Mouse (Mus musculus) ovary, postnatal 14 days (tissue): ENCODE results near the gene Cep68.
A peak's percentile ranks its signal among the peaks of the same experiment; 100 is the strongest.

Source experiments
- DNase-seq: peaks from one replicate; pipeline ENCODE4 v3.0.0; 2022; ENCODE audit warnings: low spot score

Cep68 gene

DNA sequence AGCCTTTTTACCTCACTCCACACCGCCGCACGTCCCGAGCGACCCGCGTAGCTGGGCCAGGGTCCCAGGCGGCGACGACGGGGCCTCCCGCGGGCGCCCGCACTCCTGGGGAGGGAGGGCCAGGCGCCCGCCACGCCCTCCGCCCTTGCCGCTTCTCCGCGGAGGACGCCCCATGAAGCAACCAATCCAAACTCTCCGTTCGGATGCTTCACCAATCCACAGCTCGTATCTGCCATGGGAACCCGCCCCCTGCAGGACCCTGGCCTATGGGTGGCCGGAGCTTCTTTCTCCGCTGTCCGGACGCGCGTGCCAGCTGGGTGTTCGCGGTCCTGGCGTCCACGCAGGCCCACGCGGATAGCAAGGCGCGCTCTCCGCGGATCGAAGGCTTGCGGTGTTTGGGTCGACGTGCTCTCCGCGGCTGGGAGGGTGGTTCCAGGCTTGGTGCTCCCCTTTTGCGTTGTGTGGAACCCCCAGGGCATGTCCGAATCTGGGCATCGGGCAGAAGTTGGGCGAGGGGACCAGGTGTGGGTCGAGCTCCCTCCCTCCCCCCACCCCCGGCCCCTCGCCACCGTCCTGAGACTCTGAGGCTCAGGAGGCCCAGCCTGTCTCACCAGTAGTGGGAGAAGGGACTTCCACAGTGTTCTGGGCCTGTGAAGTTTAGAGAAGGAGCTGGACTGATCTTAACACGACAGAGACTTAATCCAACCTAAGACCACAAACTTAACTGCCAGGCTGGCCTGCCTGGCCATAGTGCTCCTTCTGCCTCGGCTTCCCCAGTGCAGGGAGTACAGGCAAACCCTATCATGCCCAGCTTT, at the start of gene Cep68:
Gene Cep68, minus strand, starts transcription at position 134 of the 815 bp plus-strand sequence.
- DNase-seq, result peak; percentile 89

DNA sequence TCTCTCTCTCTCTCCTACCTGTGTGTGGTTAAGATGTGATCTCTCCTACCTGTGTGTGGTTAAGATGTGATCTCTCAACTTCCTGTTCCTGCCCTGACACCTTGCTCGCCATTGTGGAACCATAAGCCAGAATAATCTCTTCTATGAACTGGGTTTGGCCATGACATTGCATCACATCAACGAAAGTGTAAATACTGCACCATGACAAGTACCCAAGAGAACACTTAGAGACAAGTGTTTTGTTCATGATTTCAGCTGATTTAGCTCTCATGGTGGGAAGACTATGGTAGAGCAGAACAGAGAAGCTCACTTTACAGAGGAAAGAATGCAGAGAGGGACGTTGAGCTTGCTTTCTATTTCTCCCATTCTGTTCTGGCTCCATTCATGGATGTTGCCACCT, 35.2 kb upstream of the Cep68 start:
- no peak for DNase-seq

DNA sequence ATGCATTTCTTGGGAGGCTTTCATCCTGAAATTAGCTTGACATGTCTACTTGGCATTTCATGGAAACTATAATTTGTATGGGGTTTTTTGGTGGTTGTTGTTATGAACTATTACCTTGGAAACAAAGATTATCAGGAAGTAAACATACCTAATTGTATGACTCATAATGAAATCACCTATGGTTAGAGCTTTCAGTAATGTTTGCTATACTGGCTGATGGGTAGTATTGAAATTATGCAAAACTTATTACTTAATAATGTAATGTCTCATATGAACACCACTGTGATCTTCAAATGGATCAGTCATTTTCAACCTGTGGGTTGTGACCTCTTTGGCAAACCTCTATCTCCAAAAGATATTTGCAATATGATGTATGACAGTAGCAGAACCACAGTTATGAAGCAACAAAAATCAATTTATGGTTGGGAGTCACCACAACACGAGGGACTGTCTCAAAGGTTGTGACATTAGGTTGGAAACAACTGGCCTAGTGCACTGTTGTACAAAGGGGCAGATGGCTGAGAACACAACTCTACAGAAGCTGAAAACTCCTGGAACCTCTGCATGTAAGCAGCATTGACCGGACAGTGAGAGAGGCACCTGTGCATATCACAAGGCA, 33.5 kb upstream of the Cep68 start:
- no peak for DNase-seq

DNA sequence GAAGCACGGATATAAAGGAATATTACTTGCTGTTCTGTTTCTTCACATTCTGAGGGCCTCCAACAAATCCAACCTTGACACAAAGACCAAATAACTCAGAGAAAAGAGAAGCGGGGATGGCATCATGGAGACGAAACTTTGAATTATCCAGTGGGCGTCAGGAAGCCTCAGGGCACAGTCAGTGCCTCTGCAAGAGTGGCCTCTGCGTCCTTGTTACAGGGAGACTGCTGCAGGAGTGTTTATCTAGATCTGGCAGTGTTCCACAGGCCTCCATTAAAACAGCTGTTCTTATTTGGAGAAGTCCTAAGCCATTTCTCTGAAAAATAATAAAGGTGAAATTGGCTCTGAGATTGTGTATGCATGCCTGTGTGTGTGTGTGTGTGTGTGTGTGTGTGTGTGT, 31.8 kb upstream of the Cep68 start:
- no peak for DNase-seq

DNA sequence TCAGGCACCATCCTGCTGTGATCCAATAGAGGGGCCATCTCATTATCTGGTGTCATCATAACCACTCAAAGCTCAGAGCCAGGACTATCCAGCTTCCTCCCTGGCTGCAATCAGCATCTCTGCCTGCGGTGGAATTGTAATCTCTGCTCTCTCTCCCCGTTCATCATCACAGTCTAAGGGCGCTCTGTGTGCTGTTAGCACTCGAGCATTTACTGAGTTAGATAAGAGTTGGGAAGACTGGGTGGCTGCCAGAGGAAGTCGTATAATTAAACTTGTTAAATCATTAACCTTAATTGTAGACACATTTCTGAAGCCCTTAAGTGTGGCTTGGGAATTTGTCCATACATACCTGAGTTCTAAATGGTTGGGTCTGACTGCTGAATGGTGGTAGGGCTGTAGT, 29.5 kb upstream of the Cep68 start:
- no peak for DNase-seq

DNA sequence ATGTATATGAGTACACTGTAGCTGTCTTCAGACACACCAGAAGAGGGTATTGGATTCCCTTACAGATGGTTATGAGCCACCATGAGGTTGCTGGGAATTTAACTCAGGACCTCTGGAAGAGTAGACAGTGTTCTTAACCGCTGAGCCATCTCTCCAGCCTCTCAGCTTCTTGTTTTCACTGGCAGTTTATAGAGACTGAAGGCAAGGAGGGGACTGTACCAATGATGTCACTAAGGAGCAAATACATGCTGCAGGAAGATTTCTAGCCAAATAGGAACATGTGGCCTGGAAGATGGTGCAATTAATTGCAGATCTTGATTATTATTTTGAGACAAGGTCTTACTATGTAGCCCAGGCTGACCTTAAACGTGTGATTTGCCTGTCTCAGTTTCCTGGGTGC, 27.9 kb upstream of the Cep68 start:
- DNase-seq, result no peak

DNA sequence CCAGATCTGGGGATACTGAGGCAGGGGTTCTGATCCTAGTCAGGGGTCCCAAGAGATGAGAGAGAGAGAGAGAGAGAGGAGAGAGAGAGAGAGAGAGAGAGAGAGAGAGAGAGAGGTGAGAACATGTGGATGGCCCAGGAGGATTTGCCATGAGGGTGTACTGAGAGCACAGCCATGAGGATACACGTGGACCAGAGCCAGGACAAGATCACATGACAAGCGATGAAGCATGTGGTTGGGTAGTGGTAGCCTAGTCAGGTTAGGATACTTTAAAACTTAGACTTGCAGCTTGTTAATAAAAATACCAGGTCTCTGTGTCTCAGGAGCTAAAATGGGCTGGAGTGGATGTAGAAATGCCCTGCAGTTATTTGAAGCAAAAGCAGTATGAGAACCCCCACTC, 26.7 kb upstream of the Cep68 start:
- DNase-seq, result no peak

DNA sequence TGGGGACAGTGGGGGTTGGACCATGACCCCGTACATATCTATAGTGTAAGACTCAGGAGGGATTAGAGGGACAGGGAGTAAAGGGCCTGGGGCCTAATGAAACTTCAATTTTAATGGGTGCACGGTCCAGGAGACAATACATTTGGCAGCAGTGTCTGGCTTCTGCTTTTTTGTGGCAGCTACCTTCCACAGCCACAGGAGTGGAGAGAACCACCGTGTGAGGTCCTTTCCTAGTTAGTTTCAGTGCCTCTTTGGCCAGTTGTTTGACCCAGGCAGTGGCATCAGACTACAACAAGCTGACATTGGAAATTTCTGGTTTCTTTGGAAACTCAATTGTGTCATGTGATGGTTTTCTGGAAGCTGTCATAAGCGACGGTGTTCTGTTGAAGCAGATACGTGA, 20.7 kb upstream of the Cep68 start:
- DNase-seq, result no peak

DNA sequence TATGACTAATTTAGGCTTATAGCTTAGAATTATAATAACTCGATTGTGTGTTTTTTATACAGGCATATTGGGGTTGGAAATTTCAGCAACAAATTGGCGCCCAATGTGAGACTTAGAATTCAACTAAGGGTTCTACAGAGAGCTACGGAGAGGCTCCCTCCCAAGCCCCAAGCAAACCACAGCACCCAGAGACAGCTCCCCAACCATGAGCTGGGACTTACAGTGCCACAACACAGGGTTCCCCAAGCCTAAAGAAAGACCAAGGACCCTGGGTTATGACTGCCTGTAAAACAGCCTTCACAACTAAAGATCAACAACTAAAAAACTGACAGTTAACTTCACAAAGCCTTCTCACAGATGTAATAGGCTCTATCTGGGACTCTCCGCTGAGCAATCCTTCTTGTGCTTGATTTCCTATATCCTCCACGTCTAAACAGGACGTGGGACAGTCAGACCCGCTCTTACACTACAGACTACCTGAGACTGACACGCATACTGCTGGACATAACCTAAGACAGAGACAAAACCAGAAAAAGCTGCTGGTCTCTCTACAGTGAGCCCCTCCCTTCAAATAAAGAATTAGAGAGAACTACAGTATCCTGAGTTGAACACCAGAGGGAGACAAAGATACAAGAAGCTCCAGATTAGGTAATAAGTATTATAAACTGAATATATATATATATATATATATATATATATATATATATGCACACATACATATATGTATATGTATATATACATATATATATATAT, 13.6 kb upstream of the Cep68 start:
- no peak for DNase-seq

DNA sequence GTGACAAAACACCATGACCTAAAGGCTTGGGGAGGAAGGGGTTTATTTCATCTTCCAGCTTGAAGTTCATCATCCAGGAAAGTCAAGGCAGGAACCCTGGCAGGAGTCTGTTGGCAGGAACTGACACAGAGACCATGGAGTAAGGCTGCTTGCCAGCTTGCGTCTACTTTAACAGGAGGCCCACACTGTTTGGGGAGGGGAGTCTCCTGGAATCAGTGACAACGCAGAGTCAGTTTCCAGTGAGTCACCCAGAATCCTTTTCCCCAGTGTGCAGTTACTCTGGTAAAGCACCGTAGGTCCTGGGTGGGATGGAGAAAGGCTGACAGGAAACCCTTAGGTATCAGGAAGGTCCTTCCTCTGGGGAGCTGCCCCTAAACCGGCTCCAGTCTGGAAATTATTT, 5.6 kb upstream of the Cep68 start:
- DNase-seq, result no peak

DNA sequence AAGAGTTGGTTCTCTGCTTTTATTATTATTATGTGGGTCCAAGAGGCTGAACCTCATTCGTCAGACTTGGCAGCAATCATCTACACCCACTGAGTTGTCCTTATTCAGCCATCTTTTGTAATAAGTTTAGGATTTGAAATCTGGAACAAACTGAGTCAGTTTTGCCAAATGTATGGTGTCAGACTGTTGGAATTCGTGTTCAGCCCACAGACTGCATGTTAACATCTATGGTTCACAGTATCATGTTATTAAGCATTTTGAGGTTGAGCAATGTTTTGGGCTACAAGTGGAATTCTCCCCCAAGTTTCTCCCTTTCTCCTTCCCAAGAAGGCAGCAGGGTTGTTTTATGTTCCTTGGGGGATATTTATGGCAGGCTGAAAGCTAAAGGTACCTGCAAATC, 3.9 kb upstream of the Cep68 start:
- DNase-seq, result no peak

DNA sequence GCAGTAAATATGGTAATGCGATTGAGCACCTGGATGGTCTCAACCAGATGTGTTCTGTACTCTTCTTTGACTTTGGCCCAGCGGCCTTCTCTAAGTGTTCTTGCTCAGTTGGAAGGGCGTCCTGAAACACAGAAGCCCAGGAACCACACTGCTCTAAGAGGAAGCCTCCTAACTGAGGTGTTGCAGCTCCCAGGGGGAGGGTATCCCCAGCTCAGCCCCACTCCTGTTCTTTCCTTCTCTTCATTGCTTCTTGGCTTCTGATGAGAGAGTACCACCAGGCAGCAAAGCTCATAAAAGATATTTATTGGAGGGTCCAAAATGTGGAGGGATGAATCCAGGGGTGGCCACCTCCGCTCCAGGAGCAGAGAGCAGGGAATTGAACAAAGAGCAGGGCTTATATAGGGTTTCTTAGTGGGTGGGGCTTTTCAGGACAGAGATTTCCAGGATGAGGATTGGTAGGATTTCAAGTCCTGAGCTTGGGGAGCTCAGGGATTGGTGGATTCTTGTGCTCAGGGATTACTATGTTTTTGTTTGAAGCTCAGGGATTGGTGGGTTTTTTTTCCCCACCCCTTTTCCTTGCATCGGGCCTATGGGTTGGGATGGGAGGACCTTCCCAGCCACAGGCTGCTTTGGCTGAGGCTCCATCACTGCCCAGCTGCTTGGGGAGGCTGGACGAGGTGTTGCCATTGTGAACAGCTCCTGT, 1.4 kb upstream of the Cep68 start:
- DNase-seq, result no peak

DNA sequence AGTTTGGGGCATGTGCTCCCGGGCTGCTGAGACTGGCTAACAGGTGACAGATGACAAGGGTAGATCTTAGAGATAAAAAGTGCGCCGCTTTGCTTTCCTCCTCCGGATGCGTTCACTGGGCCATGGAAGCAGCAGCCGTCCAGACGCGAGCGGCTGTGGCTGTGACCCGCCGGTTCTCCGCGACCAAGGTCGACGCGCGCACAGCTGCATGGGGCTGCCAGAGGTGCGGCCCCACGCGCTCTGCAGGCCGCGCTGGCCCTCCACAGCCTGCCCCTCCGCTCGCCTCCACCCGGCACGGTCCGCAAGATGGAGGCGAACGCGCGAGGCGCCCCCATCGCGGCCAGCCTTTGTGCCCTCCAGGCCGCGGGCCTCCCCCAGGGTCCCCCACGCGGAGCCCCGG, 389 bp downstream of the Cep68 start:
- peak; percentile 27 for DNase-seq

DNA sequence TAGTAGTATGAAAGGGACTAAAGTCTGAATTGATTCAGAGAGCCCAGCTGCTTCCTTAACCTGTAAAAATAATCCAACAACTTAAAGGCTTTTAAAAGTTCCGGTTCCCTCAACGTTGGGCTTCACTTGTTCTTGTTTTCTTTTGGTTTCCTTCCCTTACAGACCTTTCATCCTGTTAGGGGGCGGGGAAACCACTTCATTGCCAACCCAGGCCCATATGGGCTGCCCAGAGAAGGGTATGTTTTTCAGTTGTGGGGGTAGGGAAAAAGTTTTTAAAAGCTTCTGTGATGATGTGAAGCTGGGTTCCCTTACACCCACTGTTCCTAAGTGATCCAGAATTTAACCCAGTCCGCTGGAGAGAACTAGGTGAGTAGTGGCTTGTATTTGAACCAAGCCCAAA, 952 bp downstream of the Cep68 start:
- no peak for DNase-seq

DNA sequence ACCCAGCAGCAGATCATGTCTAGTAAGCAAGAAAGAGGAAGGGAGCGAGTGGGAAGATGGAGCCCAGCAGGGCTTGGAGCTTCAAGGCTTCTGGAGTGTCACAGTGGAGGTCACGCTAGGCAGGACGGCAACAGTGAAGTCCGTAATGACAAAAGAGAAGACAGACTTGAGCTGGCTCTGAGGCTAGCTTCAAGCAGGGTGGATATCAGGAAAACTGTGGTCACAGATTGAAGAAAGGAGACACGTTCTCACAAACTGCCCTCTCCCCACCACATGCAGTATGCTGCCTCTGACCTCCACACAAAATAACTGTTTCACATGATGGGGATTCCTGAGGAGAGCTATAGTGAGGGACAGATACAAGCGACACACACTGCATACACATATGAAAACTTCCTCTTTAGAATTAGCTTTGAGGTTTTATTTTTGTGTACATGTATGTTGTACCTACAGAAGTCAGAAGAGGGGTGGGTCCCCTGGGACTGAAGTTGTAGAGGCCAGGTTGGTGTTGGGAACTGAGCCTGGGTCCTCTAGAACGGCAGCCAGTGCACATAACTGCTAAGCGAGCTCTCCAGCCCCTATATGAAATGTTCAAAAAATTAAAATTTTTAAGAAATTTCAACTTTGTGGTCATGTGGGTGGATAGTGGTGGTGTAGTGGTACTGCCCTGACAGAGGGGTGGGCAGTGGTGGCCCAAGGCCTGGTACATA, 1.9 kb downstream of the Cep68 start:
- no peak for DNase-seq

DNA sequence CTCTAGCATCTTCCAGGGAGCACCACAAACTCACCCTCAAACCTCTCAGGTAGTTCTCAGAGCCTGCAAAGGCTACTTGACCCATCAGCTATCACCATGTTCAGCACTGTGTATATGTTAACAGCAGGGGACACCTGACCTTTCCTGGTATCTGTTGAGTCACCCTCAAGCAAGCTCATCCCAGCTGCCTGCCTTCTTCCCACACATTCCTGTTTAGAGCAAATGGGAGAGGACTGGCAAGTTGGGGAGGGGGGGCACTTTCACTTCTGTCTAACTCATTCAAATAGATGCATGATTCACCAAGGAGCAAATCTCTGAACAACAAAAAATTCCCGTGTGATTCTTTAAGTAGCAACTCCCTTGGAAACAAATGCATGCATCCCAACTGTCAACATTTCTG, 2.6 kb downstream of the Cep68 start:
- no peak for DNase-seq

DNA sequence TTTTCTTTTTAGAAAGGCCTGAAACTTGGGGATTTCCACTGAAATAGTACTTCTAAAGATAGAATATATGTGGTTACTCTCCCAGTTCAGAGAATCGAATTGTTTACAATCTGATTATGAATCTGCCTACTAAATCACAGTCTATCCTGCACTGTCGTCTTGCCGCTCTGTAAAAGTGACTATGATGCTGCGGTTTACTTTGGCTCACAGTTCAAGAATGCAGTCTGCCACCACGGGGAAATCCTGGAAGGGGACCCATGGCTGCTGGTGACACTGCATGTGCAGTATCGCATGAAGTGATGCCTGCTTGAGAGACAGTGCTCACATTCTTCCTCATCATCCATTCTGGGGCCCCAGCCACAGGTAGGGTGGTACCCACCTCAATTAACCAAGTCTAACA, 3.9 kb downstream of the Cep68 start:
- no peak for DNase-seq

DNA sequence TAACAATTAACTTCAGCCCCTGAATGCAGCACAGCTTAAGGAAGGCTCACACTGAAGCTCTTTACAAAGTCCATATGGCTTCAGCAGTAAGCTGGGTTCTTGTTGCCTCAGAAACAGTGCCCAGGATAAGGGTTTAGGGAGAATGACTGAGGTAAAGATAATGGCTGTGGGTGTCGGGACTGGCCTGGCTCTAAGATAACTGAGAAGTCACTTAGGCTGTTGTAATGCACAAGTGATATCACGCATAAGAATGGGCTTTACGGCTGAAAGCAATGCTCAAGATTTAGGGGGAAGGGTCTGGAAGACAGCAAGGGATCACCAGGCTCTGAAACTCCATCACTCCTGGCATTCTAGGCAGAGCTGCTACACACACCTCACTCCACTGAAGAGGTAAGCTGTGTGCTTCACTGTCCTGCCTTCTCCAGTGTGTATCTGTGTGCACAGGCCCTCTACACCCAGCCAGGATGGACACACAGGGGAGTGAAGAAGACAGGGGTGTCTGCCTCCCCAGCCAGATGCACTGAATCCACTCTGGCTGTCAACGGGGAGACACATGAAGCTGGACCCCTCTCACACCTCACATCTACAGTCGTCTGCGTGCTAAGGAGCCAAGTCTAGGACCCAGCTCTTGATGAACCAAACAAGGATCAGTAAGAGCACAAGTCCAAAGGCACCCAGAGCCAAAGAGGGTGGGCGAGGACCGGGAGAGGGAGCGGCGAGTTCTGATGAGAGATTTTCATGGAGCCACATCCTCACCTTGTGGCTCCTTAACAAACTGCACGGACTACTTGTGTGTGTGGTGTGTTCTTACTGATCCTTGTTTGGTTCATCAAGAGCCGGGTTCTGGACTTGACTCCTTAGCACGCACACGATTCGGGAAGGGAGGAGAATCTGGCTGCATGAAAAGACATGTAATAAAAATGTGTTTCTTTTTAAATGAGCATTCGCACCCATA, 4.6 kb downstream of the Cep68 start:
- no peak for DNase-seq

DNA sequence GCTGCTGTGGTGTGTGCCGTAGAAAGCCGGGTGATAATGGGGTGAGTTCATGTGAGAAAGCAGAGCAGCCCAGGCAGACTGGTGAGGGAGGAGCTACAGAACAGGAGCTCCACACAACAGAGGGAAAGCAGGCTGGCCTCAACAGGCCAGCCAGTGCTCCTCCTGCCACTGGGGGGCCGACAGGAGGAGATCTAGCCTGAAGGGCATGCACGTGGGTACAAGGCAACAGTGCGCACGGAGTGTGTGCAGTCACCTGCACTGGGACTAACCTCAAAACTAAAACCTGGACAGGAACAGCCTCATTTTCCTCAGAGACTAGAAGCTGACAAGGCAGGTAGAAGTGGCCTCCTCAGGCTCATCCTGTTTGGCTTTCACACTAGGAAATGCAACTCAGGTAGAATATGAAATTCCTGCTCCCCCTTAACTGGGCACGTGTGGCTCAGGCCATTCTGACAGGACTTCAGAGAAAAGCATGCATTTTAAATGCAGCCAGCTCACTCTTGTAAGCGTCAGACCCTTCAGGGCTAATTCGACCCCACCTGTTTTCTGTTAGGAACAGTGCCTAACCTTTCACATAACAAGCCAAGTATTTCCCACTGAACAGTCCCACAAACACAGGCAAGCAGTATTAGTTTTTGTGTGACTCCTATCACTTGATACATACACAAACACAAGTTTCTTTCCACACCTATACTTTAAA, 5.9 kb downstream of the Cep68 start:
- no peak for DNase-seq
